Mouse (Mus musculus): ENCODE results near the gene Nlrp10.

The Nlrp10 gene

GRCm38 (mm10) chr7:108884906-108885305, 45.1 kb downstream of the Nlrp10 start, which contains the start of gene Olfr518:
TSS of gene Olfr518 (minus strand) at chr7:108885006.
- DNase-seq, result no peak

- DNase-seq, result no peak
Measured at GRCm38 (mm10) chr7:108872279-108872678, 57.7 kb downstream of the Nlrp10 start, which contains the start of gene Olfr517. TSS of gene Olfr517 (minus strand) at chr7:108872379.
